Mouse (Mus musculus) kidney, postnatal 4 days (tissue): Measurements from ENCODE around the gene Disp3.
A peak's percentile ranks its signal among the peaks of the same experiment; 100 is the strongest.

Source experiments
- DNase-seq, 2 experiments: peaks; one replicate each; pipeline ENCODE4 v3.0.0; 2021; ENCODE audit warnings: mixed read lengths in 2 of 2

The Disp3 gene

GRCm38 (mm10) chr4:148287476-148288054, at the start of gene Disp3:
Gene Disp3 (minus strand): TSS chr4:148287965.
- DNase-seq = no peak

GRCm38 (mm10) chr4:148330269-148330668, 42.5 kb upstream of the Disp3 start:
- DNase-seq = no peak

- DNase-seq = no peak
Observed at GRCm38 (mm10) chr4:148329431-148329830, 41.7 kb upstream of the Disp3 start.

GRCm38 (mm10) chr4:148328237-148328636, 40.5 kb upstream of the Disp3 start:
- no peak for DNase-seq

- peak; percentile 70 to 81 for DNase-seq
Observed at GRCm38 (mm10) chr4:148327266-148327997, 39.7 kb upstream of the Disp3 start.

- DNase-seq = no peak
Observed at GRCm38 (mm10) chr4:148326791-148327190, 39.0 kb upstream of the Disp3 start.

GRCm38 (mm10) chr4:148325951-148326350, 38.2 kb upstream of the Disp3 start:
- DNase-seq = no peak

GRCm38 (mm10) chr4:148325057-148325456, 37.3 kb upstream of the Disp3 start:
- no peak for DNase-seq

GRCm38 (mm10) chr4:148322152-148322551, 34.4 kb upstream of the Disp3 start:
- no peak for DNase-seq

GRCm38 (mm10) chr4:148319366-148319765, 31.6 kb upstream of the Disp3 start:
- DNase-seq = no peak

- DNase-seq = no peak
Observed at GRCm38 (mm10) chr4:148315377-148316175, 27.8 kb upstream of the Disp3 start.

- no peak for DNase-seq
Observed at GRCm38 (mm10) chr4:148314396-148314795, 26.6 kb upstream of the Disp3 start.

- peak; percentile 21 to 31 for DNase-seq
Observed at GRCm38 (mm10) chr4:148313601-148314000, 25.8 kb upstream of the Disp3 start.

- no peak for DNase-seq
Observed at GRCm38 (mm10) chr4:148312296-148313116, 24.7 kb upstream of the Disp3 start.

- DNase-seq = no peak
Observed at GRCm38 (mm10) chr4:148310845-148311244, 23.1 kb upstream of the Disp3 start.

GRCm38 (mm10) chr4:148310126-148310525, 22.4 kb upstream of the Disp3 start:
- no peak for DNase-seq

- peak; percentile 50 to 67 for DNase-seq
Observed at GRCm38 (mm10) chr4:148306406-148307083, 18.8 kb upstream of the Disp3 start.

GRCm38 (mm10) chr4:148298720-148299119, 11.0 kb upstream of the Disp3 start:
- no peak for DNase-seq

- no peak for DNase-seq
Observed at GRCm38 (mm10) chr4:148297640-148298039, 9.9 kb upstream of the Disp3 start.

- DNase-seq = peak; percentile 86 to 87
Observed at GRCm38 (mm10) chr4:148293319-148293718, 5.6 kb upstream of the Disp3 start.

GRCm38 (mm10) chr4:148291849-148292248, 4.1 kb upstream of the Disp3 start:
- DNase-seq = no peak

- no peak for DNase-seq
Observed at GRCm38 (mm10) chr4:148291080-148291479, 3.3 kb upstream of the Disp3 start.
